Mouse (Mus musculus) common myeloid progenitor, adult 5-6 weeks (primary cell): ENCODE measurements around the gene Grin1. TPM values are rescaled to one million over a fixed set of nuclear protein-coding genes. Genes with fewer than 3 reads are reported as not detected.

Experiments
- ATAC-seq: replicated peaks from 2 replicates; pipeline ENCODE4 v1.8.0; 2016; ENCODE audit warnings: low read depth, mild to moderate bottlenecking, moderate TSS enrichment, inconsistent platforms; ENCODE audit not compliant: poor library complexity, severe bottlenecking
- total RNA-seq: library from RNA; stranded (forward); fragments of 200-1000, 187-1606 nt; gene quantifications from 2 replicates; pipeline ENCODE4 v1.2.3, GENCODE M21; 2017

Gene Grin1
- total RNA-seq, 1 experiment from 2014 or later, result not detected

- ATAC-seq, result no peak
Measured at GRCm38 (mm10) chr2:25288734-25289345, 30.1 kb downstream of the Grin1 start.

- ATAC-seq, result no peak
Measured at GRCm38 (mm10) chr2:25287927-25288649, 30.9 kb downstream of the Grin1 start, which contains the start of gene Tmem210. Gene Tmem210, plus strand, starts transcription at chr2:25288145.

- peak; percentile 40 for ATAC-seq
Measured at GRCm38 (mm10) chr2:25286837-25287636, 31.9 kb downstream of the Grin1 start.

GRCm38 (mm10) chr2:25286314-25286713, 32.7 kb downstream of the Grin1 start:
- peak; percentile 45 for ATAC-seq

- no peak for ATAC-seq
Measured at GRCm38 (mm10) chr2:25285551-25285950, 33.4 kb downstream of the Grin1 start.

- ATAC-seq, result peak; percentile 99
Measured at GRCm38 (mm10) chr2:25278928-25279882, 39.8 kb downstream of the Grin1 start.

GRCm38 (mm10) chr2:25273010-25273409, 46.0 kb downstream of the Grin1 start:
- ATAC-seq, result no peak

GRCm38 (mm10) chr2:25272515-25272914, 46.5 kb downstream of the Grin1 start:
- ATAC-seq, result no peak

- ATAC-seq, result peak; percentile 93
Measured at GRCm38 (mm10) chr2:25271827-25272511, 47.0 kb downstream of the Grin1 start, which contains the start of the genes Ssna1 and Anapc2. Gene Ssna1, minus strand, starts transcription at chr2:25272438. Gene Anapc2, plus strand, starts transcription at chr2:25272478.

GRCm38 (mm10) chr2:25267746-25268309, 51.2 kb downstream of the Grin1 start:
- ATAC-seq, result no peak

- no peak for ATAC-seq
Measured at GRCm38 (mm10) chr2:25267241-25267640, 51.7 kb downstream of the Grin1 start.

GRCm38 (mm10) chr2:25266720-25267119, 52.3 kb downstream of the Grin1 start:
- no peak for ATAC-seq

GRCm38 (mm10) chr2:25265897-25266656, 52.9 kb downstream of the Grin1 start:
- ATAC-seq, result peak; percentile 34; the same call in 1 of the 2 replicates

GRCm38 (mm10) chr2:25264851-25265250, 54.1 kb downstream of the Grin1 start:
- no peak for ATAC-seq

- ATAC-seq, result no peak
Measured at GRCm38 (mm10) chr2:25264286-25264660, 54.7 kb downstream of the Grin1 start.

GRCm38 (mm10) chr2:25263623-25264285, 55.2 kb downstream of the Grin1 start:
- ATAC-seq, result no peak
